Mouse (Mus musculus) frontal cortex, postnatal 10 days (tissue): ENCODE results near the gene Gm128.

Experiments
- DNase-seq, 2 experiments: peaks; one replicate each; pipeline ENCODE4 v3.0.0; 2022; ENCODE audit warnings: low spot score in 2 of 2, mixed read lengths in 1 of 2

Gene Gm128

DNA sequence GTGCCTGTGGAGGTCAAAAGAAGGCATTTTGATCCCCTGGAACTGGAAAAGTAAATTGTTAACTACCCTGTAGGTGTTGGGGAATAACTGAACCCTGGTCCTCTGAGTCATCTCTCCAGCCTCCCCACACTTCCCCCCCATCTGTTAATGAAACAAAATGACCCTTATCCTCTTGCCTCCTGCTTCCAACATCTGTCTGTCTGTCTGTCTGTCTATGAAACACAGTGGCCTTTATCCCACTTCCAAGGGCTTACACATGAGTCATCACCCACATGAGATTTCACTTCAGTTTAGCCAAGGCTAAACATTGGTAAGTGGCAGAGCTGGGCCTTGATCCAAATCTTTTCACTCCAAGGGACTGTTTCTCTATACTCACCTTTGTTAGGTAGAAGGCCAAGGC is 26.5 kb upstream of the Gm128 start:
- no peak for DNase-seq

DNA sequence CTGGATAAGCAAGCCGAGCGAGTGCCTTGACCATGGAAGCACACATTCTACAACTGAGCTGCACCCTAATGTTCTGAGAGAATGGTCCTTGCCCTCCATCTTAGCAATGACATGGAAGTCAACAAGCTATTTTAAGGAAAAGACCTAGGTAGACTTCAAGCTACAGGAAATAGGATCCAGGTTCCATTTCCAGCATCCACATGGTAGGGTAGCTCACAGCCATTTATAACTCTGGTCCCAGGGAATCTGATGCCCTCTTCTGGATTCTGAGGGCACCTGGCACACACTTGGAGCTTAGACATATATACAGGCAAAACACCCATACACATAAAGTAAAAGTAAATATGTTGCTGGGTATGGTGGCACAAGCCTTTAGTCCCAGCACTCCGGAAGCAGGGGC is 24.7 kb upstream of the Gm128 start:
- no peak for DNase-seq

DNA sequence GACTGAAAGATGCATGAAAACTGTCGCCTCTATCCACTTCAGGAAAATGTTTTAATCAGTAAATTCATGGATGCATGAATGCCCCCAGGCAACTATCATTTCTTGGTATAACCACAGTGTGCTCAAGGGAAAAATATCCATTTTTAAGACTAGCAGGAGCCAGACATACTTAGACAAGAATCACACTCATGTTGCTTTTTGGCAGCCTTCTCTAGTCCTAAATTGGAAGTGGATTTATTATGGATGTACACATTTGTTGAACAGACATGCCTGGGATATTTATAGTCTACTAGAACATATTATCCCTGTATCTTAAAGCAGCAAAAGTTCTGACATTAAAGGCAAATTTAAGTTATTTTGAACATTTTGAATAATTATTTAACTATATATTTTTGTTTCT is 23.3 kb upstream of the Gm128 start:
- DNase-seq = no peak

DNA sequence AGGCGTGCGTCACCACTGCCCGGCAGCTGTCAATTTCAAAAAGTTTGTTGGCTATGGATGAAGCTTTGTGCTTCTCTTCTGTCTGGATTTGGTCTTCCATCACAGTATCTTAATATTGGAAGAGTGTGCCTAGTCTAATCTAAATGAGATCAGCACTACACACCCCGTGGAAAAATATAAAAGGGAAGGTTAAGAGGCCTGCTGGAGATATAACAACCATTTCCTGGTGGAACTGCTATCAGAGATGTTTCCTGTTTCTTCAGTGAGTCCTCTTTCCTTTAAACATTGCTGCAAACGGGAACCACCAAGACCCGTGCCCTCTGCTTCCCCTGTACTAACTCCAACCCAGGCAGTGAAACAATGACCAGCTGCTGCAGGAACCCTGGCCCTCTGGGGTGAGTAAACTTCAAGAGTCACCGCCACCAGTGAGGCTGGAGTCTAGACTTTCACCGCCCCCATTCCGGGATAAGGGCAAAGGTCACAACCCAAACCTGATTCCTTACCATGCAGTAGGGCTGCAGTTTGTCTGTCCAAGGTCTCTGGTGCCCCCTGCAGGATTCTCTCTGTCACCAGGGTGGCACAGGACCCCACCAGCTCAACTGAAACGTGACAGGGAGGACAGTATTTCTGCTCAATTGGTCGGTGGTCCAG is 21.8 kb upstream of the Gm128 start:
- DNase-seq = peak; percentile 52 to 65

DNA sequence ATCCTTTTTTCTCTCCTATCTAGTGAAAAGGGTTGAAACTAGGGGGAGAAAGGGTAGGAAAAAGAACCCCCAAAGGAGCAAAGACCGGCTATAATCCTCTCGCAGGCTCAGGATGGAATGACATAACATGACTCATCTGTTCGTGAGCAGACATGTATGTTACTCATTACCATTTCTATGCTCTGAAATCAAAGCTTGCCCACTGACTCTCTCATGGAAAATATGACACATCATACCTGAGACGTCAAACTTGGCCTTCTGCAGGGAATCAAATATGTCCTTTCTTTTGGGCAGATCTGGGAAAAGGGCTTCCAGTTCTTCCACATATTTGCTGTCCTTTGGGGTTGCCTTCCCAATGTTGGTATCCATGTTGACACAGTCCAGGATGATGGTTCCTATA is 20.6 kb upstream of the Gm128 start:
- no peak for DNase-seq

DNA sequence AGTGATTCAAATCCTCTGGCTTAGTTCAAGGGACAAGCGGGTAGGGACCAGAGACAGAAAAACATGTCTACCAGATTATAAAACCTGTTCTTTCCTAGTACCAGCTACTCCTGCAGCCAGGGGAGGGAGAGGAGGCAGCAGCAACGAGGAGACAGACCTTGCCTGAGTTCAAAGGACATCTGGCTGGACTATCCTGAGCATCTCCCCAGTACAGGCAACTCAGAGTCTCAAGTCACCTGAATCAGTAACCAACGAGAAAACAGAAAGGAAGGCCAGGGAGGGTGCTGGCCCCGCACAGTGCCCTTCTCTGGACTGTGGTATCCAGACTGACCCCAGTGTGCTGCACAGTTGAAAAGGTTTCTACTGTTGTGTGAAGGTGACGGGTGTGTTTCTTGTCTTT is 15.5 kb upstream of the Gm128 start:
- DNase-seq = no peak

DNA sequence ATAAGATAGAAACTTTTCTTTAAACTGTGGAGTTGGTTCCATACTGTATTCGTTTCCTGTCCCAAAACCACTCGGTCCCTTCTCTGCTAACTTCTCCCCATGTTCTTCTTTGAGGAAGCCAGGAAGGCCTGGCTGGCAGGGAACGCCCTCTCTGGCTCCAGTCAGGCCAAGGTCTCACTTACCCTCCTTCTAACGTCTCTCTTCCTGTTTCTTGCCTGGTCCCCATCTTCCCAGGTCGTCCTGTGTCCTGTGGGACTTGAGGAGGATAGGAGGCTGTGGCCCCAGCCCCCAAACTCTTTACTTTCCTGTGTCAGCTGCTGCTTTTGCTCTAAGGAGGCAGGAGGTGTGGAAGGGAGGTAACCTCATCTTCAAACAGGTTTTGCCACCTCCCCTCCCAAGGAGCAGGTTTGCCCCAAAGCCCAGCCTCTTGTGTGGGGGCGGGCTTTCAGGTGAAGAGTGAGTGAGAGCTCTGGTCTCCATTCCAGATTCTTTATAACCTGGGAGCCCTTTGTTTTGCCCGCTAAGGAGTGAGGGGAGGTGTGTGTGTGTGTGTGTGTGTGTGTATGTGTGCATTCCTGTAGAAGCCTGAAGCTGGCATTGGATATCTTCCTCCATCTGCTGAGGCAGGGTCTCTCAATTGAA is 9.5 kb upstream of the Gm128 start, which contains the start of gene Bnipl:
Gene Bnipl (minus strand): TSS at position 411 of the 642 bp plus-strand sequence.
- DNase-seq = no peak

DNA sequence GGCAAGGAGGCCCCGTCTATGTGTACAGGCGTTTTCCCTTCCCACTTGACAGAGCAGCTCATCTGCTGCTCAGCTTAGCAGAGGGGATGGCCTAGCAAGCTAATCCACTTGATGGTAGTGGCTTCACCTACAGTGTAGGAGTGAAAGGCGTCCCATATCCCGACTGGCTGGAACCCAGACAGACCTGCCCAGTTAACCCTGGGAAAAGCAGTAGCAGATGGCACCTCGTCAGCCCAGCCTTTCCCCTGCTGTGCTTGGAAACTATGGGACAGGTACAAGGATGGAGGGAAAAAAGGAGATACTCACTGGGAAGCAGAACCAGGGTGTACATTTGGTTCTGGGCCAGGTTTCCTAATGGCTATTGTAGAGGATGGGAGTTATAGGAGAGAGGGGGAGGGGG is 9.0 kb upstream of the Gm128 start:
- DNase-seq = no peak

DNA sequence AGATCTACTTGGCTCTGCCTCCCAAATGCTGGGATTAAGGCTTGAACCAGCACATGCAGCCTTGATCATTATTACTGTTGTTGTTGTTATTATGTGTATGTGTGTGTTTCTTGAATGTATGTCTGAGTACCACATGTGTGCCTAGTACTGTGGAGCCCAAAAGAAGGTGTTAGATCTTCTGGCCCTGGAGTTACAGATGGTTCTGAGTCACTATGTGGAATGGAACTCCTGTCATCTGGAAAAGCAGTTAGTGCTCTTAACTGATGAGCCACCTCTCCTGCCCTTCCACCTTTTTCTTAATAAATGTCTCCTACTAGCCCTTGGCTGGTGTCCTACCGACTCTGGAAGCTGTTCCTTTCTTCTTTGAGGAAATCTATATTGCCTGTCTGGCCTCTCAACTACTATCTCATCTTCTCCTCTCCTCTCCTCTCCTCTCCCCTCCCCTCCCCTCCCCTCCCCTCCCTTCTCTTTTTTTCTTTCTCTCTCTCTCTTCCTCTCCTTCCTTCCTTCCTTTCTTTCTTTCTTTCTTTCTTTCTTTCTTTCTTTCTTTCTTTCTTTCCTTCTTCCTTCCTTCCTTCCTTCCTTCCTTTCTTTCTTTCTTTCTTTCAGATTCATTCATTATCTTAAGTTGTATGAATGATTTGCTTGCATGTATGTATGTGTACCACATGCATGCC is 6.4 kb upstream of the Gm128 start:
- no peak for DNase-seq

DNA sequence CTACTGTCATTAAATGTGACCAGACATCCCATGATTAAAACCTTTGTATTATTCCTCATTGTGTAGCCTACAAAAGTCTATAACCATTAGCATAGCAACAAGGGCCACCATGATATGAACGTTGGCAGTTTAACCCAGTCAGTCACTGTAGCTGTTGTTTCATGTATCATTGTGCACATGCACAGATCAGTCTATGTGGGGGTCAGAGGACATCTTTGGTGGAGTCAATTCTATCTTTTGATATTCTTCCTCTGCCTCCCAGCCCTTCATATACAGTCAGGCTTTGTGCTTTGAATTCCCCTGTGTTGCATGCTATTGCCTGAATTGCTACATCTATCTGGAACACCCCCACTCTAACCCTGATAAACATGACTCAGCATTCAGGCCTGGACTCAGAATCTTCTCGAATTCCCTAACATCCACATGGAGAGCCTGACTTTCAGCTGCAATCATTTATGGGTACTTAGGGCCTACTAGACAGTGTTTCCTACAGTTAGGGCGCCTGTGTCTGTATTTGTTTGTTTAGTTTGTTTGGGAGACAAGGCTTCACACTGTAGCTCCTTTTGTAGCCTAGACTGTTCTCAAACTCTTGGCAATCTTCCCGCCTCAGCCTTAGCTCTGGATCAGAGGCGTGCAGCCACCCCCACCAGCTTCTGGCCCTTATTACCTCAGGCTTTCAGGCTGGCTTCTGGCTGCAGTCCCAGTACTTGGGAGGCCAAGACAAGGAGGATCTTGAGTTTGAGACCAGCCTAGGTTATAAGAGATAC is 5.2 kb upstream of the Gm128 start:
- peak; percentile 44 to 61 for DNase-seq

DNA sequence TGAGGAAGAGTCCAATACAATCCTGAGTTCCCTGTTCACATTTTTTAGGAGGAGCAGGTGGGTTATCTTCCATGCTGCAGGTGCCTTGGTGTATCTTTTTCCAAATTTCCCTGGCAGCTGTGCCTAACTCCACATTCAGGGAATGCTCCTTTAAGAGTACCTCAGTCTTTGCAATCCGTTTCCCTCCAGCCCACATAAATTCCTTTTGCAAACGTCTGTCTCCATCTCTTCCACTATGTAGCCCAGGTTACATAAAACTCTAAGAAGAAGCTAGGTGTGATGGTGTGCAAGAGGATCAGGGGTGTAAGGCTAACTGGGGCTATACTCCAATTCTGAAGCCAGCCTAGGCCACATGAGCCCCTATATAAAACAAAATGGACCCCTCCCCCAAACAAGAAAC is 1.7 kb upstream of the Gm128 start:
- no peak for DNase-seq

DNA sequence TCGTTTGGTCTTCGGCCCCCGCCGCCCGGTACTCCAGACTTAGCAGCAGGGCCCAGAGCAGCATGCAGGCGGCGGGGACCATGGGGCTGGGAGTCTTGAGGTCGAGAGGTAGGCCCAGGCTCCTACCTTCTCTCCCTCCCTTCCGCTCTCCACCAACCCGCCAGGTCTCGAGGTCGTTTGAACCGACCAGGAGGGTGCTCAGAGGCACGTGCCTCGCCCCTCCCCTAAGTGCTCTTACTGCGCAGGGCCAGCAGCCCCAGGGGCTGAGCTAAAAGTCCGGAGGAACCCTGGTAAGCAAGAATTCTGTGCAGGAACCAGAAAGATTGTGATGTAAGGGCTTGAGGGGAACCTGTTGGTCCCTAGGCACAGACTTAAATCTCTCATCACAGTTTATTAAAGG is 498 bp downstream of the Gm128 start:
- no peak for DNase-seq

DNA sequence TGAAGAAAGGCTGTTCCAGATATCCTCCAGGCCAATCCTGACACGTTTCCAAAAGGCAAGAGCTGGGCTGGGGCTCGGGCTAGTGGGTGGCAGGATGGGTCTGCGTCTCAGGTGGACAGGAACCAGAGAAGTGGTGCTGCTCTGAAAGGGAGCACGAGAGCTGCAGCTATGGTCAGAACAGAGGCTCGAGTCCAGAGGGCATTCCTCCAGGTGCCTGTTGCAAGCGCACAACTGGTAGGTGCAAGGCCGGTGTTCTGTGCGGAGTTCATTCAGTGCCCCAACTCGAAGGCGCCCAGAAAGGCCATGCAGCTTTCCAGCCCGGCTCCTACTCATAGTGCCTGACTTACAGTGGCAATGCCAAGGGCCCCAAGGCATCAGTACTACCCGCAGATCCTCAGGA is 1.4 kb downstream of the Gm128 start:
- no peak for DNase-seq

DNA sequence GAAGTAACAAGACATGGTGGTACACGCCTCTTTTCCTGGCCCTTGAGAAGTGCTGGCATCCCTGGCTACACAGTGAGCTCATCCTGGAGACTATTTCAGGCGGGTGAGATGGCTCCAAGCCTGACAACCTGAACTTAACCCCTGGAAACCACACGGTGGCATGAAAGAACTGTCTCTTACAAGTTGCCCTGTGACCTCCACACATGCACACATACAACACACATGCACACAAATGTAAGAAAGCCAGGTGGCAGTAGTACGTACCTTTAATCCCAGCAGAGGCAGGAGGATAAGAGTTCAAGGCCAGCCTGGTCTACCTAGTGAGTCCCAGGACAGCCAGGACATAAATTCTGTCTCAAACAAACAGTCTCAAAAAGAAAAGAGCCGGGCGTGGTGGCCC is 2.4 kb downstream of the Gm128 start:
- DNase-seq = no peak

DNA sequence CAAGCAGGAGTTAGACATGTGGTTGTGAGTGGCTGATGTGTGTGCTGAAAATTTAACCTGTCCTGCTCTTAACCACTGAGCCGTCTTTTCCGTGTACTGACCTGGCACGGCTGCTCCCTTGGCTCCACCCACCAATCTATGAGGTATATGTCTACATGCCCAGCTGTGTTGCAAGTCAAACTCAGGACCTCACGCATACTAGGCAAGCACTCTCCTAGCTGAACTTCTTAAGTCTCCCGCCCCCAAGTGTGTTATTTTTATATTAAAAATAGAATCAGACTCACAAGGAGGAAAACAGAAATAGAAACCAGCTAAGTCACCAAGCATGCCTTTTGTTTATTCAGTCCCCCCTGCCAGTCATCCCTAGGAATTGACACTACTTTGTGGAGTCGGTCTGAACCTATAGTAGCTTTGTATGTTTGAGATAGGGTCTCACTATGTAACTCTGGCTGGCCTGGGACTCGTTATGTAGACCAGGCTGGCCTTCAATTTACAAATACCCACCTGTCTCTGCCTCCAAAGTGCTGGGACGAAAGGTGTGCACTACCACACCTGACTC is 3.8 kb downstream of the Gm128 start:
- no peak for DNase-seq

DNA sequence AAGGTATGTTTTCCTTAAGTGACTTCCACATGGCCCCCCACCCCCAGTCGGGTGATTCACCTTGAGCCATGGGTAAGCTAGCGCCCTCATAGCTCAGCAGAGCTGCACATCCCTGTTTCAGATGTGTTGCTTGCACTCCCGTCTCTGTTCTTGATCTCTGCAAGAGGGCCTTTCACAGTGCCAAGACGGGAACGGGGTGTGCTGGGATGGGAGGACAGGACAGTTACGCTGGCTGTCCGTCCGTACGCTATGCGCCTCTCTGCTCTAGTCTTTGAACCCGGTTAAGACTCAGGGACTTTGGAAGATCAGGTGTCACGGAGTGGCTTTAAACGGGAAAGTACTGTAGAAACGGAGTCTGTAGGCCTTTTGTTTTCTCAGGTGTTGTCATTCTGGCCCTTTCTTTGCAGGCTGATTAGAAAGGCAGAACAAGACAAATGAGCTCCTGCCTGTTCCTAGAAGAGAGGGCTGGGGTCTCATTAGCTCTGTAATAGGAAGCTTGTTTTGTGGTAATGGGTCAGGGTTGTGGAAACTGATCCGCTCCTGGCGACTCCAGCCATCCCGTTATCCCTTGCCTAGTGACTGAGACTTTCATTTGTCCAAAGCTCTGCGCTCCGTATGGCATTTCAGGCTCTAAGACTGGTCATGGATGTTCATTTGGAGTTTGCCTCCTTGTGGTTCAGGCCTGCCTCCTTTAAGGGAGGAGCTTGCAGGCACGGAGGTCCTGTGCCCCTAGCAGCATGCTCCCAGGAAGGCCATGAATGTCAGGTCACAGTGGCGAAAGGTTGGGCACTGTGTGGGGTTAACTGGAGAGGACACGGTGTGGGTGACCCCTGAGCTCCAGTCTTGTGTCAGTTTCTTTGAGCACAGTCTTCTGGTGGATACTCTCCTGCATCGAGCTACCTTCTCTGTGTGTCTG is 5.8 kb downstream of the Gm128 start:
- no peak for DNase-seq

DNA sequence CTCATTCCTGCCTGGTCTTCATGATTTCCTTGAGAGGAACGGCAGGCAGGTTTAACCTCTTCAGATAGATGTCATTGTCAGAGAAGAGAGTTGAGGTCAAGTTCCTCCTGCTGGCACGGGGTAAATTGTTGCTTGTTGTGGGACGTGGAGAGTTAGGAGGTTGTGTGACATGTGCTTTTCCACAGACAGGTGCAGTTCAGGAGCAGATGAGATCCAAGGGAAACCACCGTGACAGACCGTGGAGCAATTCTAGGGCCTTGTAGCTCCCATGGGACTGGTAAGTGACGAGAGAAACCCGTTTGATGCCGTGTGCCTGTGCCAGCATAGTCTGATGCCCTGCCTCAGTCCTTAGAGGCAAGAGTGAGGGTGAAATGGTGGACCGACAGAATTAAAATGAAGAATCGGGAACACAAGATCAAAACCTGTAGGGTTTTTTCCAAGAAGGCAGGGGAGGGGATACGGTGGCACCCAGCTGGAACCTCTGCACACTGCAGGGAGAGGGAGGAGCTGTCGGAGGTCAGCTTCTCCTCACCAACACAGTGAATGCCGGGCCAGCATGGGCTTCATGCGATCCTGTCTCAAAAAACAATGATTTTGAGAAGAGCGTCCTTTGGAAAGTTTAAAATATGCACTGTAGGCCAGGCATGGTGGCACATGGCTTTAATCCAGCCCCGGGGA is 8.0 kb downstream of the Gm128 start:
- no peak for DNase-seq

DNA sequence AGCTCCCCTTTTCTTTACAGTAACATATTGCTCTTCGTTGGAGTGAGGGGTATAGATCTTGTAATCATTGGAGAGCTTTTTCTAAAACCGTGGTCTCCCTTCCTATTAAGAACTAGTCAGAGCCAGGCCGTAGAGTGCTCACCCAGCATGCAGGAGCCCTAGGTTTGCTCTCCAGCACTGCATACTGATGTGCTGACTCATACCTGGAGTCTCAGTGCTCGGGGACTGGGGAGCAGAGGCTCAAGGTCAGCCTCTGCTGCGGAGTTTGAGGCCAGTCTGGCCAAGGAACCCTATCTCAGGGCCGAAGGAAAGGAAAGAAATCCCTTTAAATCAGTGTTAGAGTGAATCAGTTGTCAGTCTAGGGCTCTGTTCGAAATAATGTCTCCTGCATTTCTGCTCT is 8.6 kb downstream of the Gm128 start:
- no peak for DNase-seq

DNA sequence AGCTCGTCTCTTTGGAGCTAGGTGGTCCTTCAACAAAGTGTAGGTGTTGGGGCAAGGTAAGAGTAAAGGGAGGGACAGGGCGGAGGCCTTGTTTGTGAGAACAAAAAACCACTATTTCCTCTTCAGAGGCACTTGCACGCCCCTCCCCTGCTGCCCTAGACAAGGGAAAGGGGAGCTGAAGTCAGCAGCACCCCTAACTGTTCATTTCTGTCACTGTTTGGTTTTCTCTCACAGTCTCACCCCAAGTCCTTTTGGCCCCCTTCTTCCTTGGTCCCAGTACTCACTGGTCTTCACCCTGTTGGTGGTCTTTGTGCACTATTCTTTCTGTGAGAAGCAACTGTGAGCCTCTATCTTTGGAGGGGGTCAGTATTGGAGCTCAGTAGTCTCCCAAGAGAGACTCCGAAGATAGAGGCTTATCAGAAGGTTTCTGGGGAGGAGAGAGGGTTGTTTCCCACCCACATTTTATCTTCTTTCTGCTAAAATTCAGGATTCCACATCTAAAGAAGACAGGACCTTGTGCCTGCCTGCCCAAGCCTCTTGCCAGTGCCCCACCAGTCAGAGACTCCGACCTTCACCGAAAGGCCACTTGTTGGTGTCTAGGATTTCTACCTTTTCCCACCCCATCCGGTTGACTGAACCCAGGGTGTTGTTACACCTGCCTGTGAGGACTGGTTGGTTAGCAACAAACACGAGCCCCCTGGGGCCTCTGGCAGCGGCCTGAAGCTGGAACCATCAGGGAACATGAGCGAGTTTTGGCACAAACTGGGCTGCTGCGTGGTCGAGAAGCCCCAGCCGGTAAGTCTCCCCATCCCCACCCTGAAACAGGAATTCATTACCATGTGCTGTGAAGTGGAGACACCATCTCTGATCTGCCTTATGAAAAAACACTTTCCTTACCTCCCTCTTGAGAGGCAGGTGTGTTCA is 9.8 kb downstream of the Gm128 start, which contains the start of gene Mllt11:
Gene Mllt11 (minus strand): TSS at position 874 of the 924 bp plus-strand sequence.
- no peak for DNase-seq
